Mouse (Mus musculus): ENCODE results near the gene Polrmt.

The Polrmt gene

GRCm38 (mm10) chr10:79743161-79743560, 3.2 kb downstream of the Polrmt start:
- no peak for DNase-seq (ENCODE audit: low spot score in 2 of 2)

GRCm38 (mm10) chr10:79740863-79741262, 5.5 kb downstream of the Polrmt start:
- DNase-seq (ENCODE audit: low spot score in 2 of 2), result no peak

- DNase-seq (ENCODE audit: low spot score in 2 of 2), result no peak
Observed at GRCm38 (mm10) chr10:79739234-79739633, 7.1 kb downstream of the Polrmt start.

- DNase-seq (ENCODE audit: low spot score in 2 of 2), result no peak
Observed at GRCm38 (mm10) chr10:79738259-79738658, 8.1 kb downstream of the Polrmt start.

- DNase-seq (ENCODE audit: low spot score in 2 of 2), result no peak
Observed at GRCm38 (mm10) chr10:79736706-79737105, 9.7 kb downstream of the Polrmt start.

GRCm38 (mm10) chr10:79735361-79735760, 11.0 kb downstream of the Polrmt start:
- no peak for DNase-seq (ENCODE audit: low spot score in 2 of 2)

- no peak for DNase-seq (ENCODE audit: low spot score in 2 of 2)
Observed at GRCm38 (mm10) chr10:79733847-79734246, 12.5 kb downstream of the Polrmt start.

GRCm38 (mm10) chr10:79732500-79732899, 13.9 kb downstream of the Polrmt start:
- no peak for DNase-seq (ENCODE audit: low spot score in 2 of 2)

- DNase-seq (ENCODE audit: low spot score in 2 of 2), result peak in 1 of 2 experiments; percentile 54
Observed at GRCm38 (mm10) chr10:79729357-79729965, 16.9 kb downstream of the Polrmt start.

GRCm38 (mm10) chr10:79728323-79729249, 17.8 kb downstream of the Polrmt start:
- DNase-seq (ENCODE audit: low spot score in 2 of 2), result peak; percentile 58 to 69

GRCm38 (mm10) chr10:79726090-79726489, 20.3 kb downstream of the Polrmt start:
- DNase-seq (ENCODE audit: low spot score in 2 of 2), result no peak

GRCm38 (mm10) chr10:79723692-79724091, 22.7 kb downstream of the Polrmt start:
- no peak for DNase-seq (ENCODE audit: low spot score in 2 of 2)

- DNase-seq (ENCODE audit: low spot score in 2 of 2), result no peak
Observed at GRCm38 (mm10) chr10:79723047-79723446, 23.3 kb downstream of the Polrmt start.

- DNase-seq (ENCODE audit: low spot score in 2 of 2), result no peak
Observed at GRCm38 (mm10) chr10:79721089-79721488, 25.3 kb downstream of the Polrmt start.

GRCm38 (mm10) chr10:79717640-79718357, 28.6 kb downstream of the Polrmt start:
- DNase-seq (ENCODE audit: low spot score in 2 of 2), result no peak

- peak; percentile 54 to 64 for DNase-seq (ENCODE audit: low spot score in 2 of 2)
Observed at GRCm38 (mm10) chr10:79716988-79717355, 29.4 kb downstream of the Polrmt start.

GRCm38 (mm10) chr10:79716254-79716987, 30.0 kb downstream of the Polrmt start, which contains the start of gene Hcn2:
Gene Hcn2 (plus strand): TSS chr10:79716634.
- DNase-seq (ENCODE audit: low spot score in 2 of 2), result no peak

GRCm38 (mm10) chr10:79714996-79715395, 31.4 kb downstream of the Polrmt start:
- no peak for DNase-seq (ENCODE audit: low spot score in 2 of 2)

GRCm38 (mm10) chr10:79713163-79713562, 33.2 kb downstream of the Polrmt start:
- DNase-seq (ENCODE audit: low spot score in 2 of 2), result no peak

- DNase-seq (ENCODE audit: low spot score in 2 of 2), result peak; percentile 80 to 84
Observed at GRCm38 (mm10) chr10:79712499-79713126, 33.8 kb downstream of the Polrmt start.

- DNase-seq (ENCODE audit: low spot score in 2 of 2), result no peak
Observed at GRCm38 (mm10) chr10:79712029-79712428, 34.4 kb downstream of the Polrmt start.

Measured in frontal cortex, postnatal 36 days (tissue).